Mouse (Mus musculus) ES-E14 (cell line): ENCODE results near the gene Lsm12. TPM values are rescaled to one million over a fixed set of nuclear protein-coding genes. Genes with fewer than 3 reads are reported as not detected.
A peak's percentile ranks its signal among the peaks of the same experiment; 100 is the strongest.

ENCODE experiments used
- DNase-seq: peaks from one replicate; pipeline ENCODE4 v3.0.0-alpha.2; 2013; ENCODE audit warnings: low read depth, low spot score
- H3K27ac ChIP-seq: 2 replicates; pipeline ENCODE4 v1.5.1; 2012; ENCODE audit warnings: low read depth, mild to moderate bottlenecking, low read length, moderate library complexity, mixed read lengths; ENCODE audit not compliant: poor library complexity, insufficient read depth, severe bottlenecking
- H3K36me3 ChIP-seq: 2 replicates; pipeline ENCODE4 v1.6.1; 2012; ENCODE audit warnings: mild to moderate bottlenecking, low read length, moderate library complexity, mixed read lengths; ENCODE audit not compliant: control insufficient read depth, poor library complexity, insufficient read depth, severe bottlenecking
- H3K4me1 ChIP-seq, 2 experiments: fragments of 150-350 bp in 1 of 2; sonication (generic) in 1 of 2; 2 replicates each; pipeline ENCODE4 v1.6.1; 2012; ENCODE audit warnings: low read length in 2 of 2, mild to moderate bottlenecking in 1 of 2, mixed read lengths in 1 of 2; ENCODE audit not compliant: control insufficient read depth in 2 of 2, insufficient read depth in 2 of 2, poor library complexity in 1 of 2
- H3K4me3 ChIP-seq, 2 experiments: fragments of 150-350 bp in 1 of 2; sonication (generic) in 1 of 2; 2 replicates each; pipeline ENCODE4 v1.5.1; 2012; ENCODE audit warnings: low read length in 2 of 2, low read depth in 1 of 2, mild to moderate bottlenecking in 1 of 2, mixed read lengths in 1 of 2; ENCODE audit not compliant: insufficient read depth in 1 of 2, poor library complexity in 1 of 2, severe bottlenecking in 1 of 2
- H3K9ac ChIP-seq: 2 replicates; pipeline ENCODE4 v1.6.1; 2012; ENCODE audit warnings: low read depth, mild to moderate bottlenecking, low read length, mixed read lengths; ENCODE audit not compliant: poor library complexity, insufficient read depth, severe bottlenecking
- H3K9me3 ChIP-seq: fragments of 150-350 bp; sonication (generic); 2 replicates; pipeline ENCODE4 v1.6.1; 2012; ENCODE audit warnings: low read depth, mild to moderate bottlenecking, low read length; ENCODE audit not compliant: control insufficient read depth, insufficient read depth
- CHD2 ChIP-seq: IDR thresholded peaks from 2 replicates; pipeline ENCODE4 v1.6.1; 2014; ENCODE audit warnings: mild to moderate bottlenecking, low read depth, low read length, inconsistent platforms
- HCFC1 ChIP-seq: IDR thresholded peaks from 2 replicates; pipeline ENCODE4 v1.6.1; 2012; ENCODE audit warnings: low read length, inconsistent platforms, borderline replicate concordance; ENCODE audit not compliant: insufficient read depth
- MAFK ChIP-seq: IDR thresholded peaks from 2 replicates; pipeline ENCODE4 v1.6.1; 2014; ENCODE audit warnings: mild to moderate bottlenecking, low read depth, low read length, inconsistent platforms; ENCODE audit not compliant: insufficient read depth
- ZC3H11A ChIP-seq: IDR thresholded peaks from 2 replicates; pipeline ENCODE4 v1.6.1; 2012; ENCODE audit warnings: low read depth, mild to moderate bottlenecking, inconsistent platforms, low read length, borderline replicate concordance
- ZNF384 ChIP-seq: IDR thresholded peaks from 2 replicates; pipeline ENCODE4 v1.6.1; 2012; ENCODE audit warnings: low read depth, low read length, inconsistent platforms
- in situ Hi-C, 2 experiments: fragments of 600-800 bp; cut with MboI; formaldehyde crosslinking; loops; one replicate each; pipeline ENCODE4 v1.15.1; 2025; ENCODE audit warnings: low sequenced_read_pairs in 2 of 2, inconsistent platforms in 1 of 2; ENCODE audit not compliant: unreplicated experiment in 2 of 2
- total RNA-seq: library from RNA; depleted of rRNA; stranded (reverse); fragments of 300-350 nt; gene quantifications from 2 replicates; pipeline ENCODE4 v1.2.3, GENCODE M21; 2012

Lsm12 gene
- total RNA-seq, 1 experiment: 49.1 TPM

GRCm38 (mm10) chr11:102156786-102157089 is 28.4 kb downstream of the Lsm12 start:
- no peak overlapping the region for H3K27ac ChIP-seq
- H3K4me1 ChIP-seq: no peaks in the 10 kb centered on the region; a peak in 1 of 4 replicates
- no peak overlapping the region for H3K9ac ChIP-seq
- no peak for DNase-seq
- H3K36me3 ChIP-seq: peaks cover 12% of the 10 kb centered on the region
- TF ChIP-seq HCFC1 (no peak), ZNF384 (no peak), CHD2 (no peak), MAFK (no peak), ZC3H11A (no peak)
- H3K4me3 ChIP-seq: peak overlapping the region in 1 of 2 experiments; percentile 71; a peak in 1 of 4 replicates
- H3K9me3 ChIP-seq: no peaks in the 10 kb centered on the region
- in situ Hi-C loops: no loop called here

DNA sequence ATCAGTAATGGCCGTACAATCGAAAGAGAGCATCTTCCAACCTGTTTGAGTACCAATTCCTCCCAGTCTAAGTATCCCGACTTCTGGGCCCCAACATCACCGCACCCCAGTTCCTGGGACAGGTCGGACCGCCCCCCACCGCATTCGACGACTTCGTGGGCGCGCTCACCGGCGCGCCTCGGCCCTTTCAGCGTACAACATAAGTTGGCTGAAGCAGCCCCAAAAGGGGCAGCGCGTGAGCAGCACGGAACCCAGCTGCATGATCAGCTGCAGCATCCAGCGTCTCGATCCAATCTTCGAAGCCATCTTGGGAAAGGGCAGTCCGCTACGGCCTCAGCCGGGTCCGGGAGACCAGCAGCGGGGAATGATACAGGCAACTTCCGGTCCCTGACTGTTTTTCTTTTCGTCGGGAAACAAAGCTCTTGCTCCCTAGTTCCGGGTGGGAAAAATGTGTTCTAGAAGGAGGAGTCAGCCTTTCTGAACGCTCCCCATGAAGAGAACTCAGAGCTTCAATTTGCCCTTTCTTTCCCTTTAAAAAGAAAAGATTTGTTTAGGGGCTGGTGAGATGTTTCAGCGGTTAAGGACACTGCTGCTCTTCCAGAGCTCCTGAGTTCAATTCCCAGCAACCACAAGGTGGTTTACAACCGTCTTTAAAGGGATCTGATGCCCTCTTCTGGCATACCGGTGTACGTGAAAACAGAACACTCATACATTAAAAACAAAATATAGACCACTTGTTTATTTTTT is 28.9 kb downstream of the Lsm12 start, which contains the start of gene Tmem101:
Gene Tmem101 (minus strand): TSS at position 366 of the 747 bp plus-strand sequence.
- in situ Hi-C loops: no loop called here
- no peak within 1 kb of the TSS for H3K27ac ChIP-seq

GRCm38 (mm10) chr11:102147213-102147989 is 37.7 kb downstream of the Lsm12 start:
- DNase-seq: no peak
- Histone ChIP-seq H3K27ac (no peak overlapping the region), H3K36me3 (peaks cover under 1% of the 10 kb centered on the region; the same call in 1 of the 2 replicates), H3K9me3 (no peaks in the 10 kb centered on the region), H3K9ac (peak overlapping the region; percentile 19; the same call in 1 of the 2 replicates), H3K4me1 (peaks cover 2 to 8% of the 10 kb centered on the region in 2 experiments; a peak in 3 of 4 replicates), H3K4me3 (peak overlapping the region; percentile 11 to 42; a peak in 2 of 4 replicates)
- TF ChIP-seq HCFC1: no peak
- no peak for TF ChIP-seq MAFK
- TF ChIP-seq ZC3H11A: no peak
- no peak for TF ChIP-seq CHD2
- no peak for TF ChIP-seq ZNF384
- in situ Hi-C loops: no loop called here

More for the DNA sequence above, 28.9 kb downstream of the Lsm12 start, which contains the start of gene Tmem101:
- H3K4me1 ChIP-seq: no peaks in the 10 kb centered on the region; a peak in 1 of 4 replicates
- DNase-seq: peak; percentile 92
- peaks cover 11% of the 10 kb centered on the region for H3K36me3 ChIP-seq
- TF ChIP-seq MAFK (no peak), HCFC1 (peak; percentile 100), CHD2 (peak; percentile 61; the same call in 1 of the 2 replicates)
- H3K4me3 ChIP-seq: peak within 1 kb of the TSS; percentile 71 to 87
- peak within 1 kb of the TSS; percentile 89 for H3K9ac ChIP-seq
- no peaks in the 10 kb centered on the region for H3K9me3 ChIP-seq

DNA sequence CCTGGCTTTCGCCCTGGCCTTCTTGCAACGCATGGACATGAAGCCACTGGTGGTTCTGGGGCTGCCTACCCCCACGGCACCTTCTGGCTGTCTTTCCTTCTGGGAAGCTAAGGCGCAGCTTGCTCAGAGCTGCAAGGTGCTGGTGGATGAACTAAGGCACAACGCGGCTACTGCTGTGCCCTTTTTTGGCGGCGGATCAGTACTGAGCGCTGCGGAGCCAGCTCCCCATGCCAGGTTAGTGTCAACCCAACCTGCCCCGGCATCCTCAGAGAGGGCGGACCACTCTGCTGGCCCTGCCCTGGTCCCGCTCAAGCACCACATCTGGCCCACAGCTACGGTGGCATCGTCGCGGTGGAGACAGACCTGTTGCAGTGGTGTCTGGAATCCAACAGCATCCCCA is 38.6 kb downstream of the Lsm12 start:
- peak overlapping the region; percentile 8; the same call in 1 of the 2 replicates for H3K9ac ChIP-seq
- in situ Hi-C loops: no loop called here

More for the DNA sequence above, 38.6 kb downstream of the Lsm12 start:
- TF ChIP-seq ZNF384: no peak
- no peak for TF ChIP-seq HCFC1
- TF ChIP-seq ZC3H11A: no peak
- TF ChIP-seq MAFK: no peak
- no peak for TF ChIP-seq CHD2
- Histone ChIP-seq H3K4me1 (peaks cover 2 to 8% of the 10 kb centered on the region in 2 experiments; a peak in 3 of 4 replicates), H3K9me3 (no peaks in the 10 kb centered on the region), H3K36me3 (no peaks in the 10 kb centered on the region), H3K27ac (no peak overlapping the region), H3K4me3 (peak overlapping the region; percentile 42 to 61)
- DNase-seq: no peak
